Comparison of ENCODE assay signal across 14 mouse cellular contexts in the genomic region with DNA sequence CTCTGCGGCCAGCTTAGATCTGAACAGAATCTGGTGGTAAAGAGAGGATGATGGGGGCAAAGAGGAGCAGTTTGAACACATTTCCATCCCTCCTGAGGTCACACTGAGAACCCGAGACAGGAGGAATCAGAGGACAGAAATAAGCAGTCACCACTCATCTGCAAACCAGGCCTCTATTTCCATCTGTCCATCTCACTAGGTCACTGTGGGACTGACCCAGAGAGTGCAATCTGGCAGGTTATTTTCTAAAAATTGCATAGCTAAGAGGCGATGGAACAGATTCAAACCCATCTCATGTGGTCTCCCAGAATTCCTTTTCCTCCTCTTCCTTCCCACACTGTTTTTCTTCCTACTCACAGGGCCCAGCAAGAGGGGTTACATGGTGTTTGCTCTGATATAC.
DNase-seq lines count a peak whose midpoint lies in the region; TF ChIP-seq lines count a peak whose summit lies in the region.
"Had no signal": no experiment of that assay in that cellular context is flagged by ENCODE, and none has a peak within 500 bp of the region (broad histone marks: within the 10 kb centered on the region; RNA-seq: fewer than 3 reads in every experiment).

No protein-coding gene starts in this region.

- H3K4me3 ChIP-seq in layer of hippocampus, adult 2 months = no peak overlapping the region
- H3K4me3 ChIP-seq: embryonic facial prominence, embryonic 12.5 days; heart, adult 2 months; hindbrain, embryonic 15.5 days had no signal

- DNase-seq in layer of hippocampus, adult 2 months (ENCODE audit: low spot score in 2 of 2) = no peak
- no peak for DNase-seq in layer of hippocampus, adult 18-20 months (ENCODE audit: low spot score in 2 of 2)
- peak; percentile 63 for DNase-seq in cerebellum, adult 11-12 months
- DNase-seq in cerebellum, adult 9-10 months = peak; percentile 82
- DNase-seq in right cerebral cortex, postnatal 14 days = no peak
- DNase-seq in kidney, postnatal 14 days = no peak
- no peak for DNase-seq in right cerebral cortex, postnatal 25 days
- DNase-seq: adrenal gland, adult 2 months; adrenal gland, postnatal 36 days; gastrocnemius, postnatal 14 days; heart, adult 2 months; kidney, adult 2 months had no signal

- peak overlapping the region; percentile 89 for H3K27ac ChIP-seq in layer of hippocampus, adult 2 months
- H3K27ac ChIP-seq: embryonic facial prominence, embryonic 12.5 days; heart, adult 2 months; hindbrain, embryonic 15.5 days had no signal

- TF ChIP-seq CTCF in layer of hippocampus, adult 2 months (conservative IDR thresholded peaks at IDR 0.05) = no peak

Comparison
In these comparisons a context has a peak if more than half of its experiments do, and no peak if none do; other contexts are left out.
1. DNase-seq: peak in cerebellum, adult 11-12 months (single experiment) and cerebellum, adult 9-10 months (single experiment); none in layer of hippocampus, adult 2 months (0 of 2), layer of hippocampus, adult 18-20 months (0 of 2), right cerebral cortex, postnatal 14 days (single experiment), kidney, postnatal 14 days (single experiment) and right cerebral cortex, postnatal 25 days (single experiment).